Mouse (Mus musculus) c-Kit-negative CD71-positive TER-119-positive erythroid progenitor cells, embryonic 14.5 days (primary cell): ENCODE results near the gene Adprh.
"Not testable (repeated sequence)": the region's sequence is repeated elsewhere in the genome, so short reads cannot be mapped to it uniquely, and the experiment has no call there.

ENCODE experiments used
- DNase-seq: peaks from one replicate; pipeline ENCODE4 v3.0.0-alpha.2; 2013; ENCODE audit warnings: low read depth, low spot score

Gene Adprh

GRCm38 (mm10) chr16:38467091-38467916, 14.8 kb upstream of the Adprh start:
- no peak for DNase-seq

- no peak for DNase-seq
Observed at GRCm38 (mm10) chr16:38466089-38466488, 13.6 kb upstream of the Adprh start.

GRCm38 (mm10) chr16:38463305-38463704, 10.8 kb upstream of the Adprh start:
- DNase-seq, result no peak

- DNase-seq, result no peak
Observed at GRCm38 (mm10) chr16:38462161-38462560, 9.7 kb upstream of the Adprh start.

GRCm38 (mm10) chr16:38461749-38462148, 9.2 kb upstream of the Adprh start:
- DNase-seq, result no peak

GRCm38 (mm10) chr16:38459990-38460389, 7.5 kb upstream of the Adprh start:
- DNase-seq, result no peak

- no peak for DNase-seq
Observed at GRCm38 (mm10) chr16:38458600-38459280, 6.2 kb upstream of the Adprh start.

- DNase-seq, result no peak
Observed at GRCm38 (mm10) chr16:38456812-38457567, 4.5 kb upstream of the Adprh start.

- DNase-seq, result no peak
Observed at GRCm38 (mm10) chr16:38455511-38456418, 3.3 kb upstream of the Adprh start, which contains the start of gene Cd80. Gene Cd80, plus strand, starts transcription at chr16:38455561.

- DNase-seq, result no peak
Observed at GRCm38 (mm10) chr16:38454533-38455254, 2.2 kb upstream of the Adprh start.

GRCm38 (mm10) chr16:38453952-38454351, 1.4 kb upstream of the Adprh start:
- DNase-seq, result no peak

GRCm38 (mm10) chr16:38453203-38453553, 675 bp upstream of the Adprh start:
- no peak for DNase-seq

- DNase-seq, result no peak
Observed at GRCm38 (mm10) chr16:38451421-38452205, 890 bp downstream of the Adprh start.

GRCm38 (mm10) chr16:38450707-38451106, 1.8 kb downstream of the Adprh start:
- DNase-seq, result no peak

GRCm38 (mm10) chr16:38448458-38448857, 4.0 kb downstream of the Adprh start:
- DNase-seq, result no peak

GRCm38 (mm10) chr16:38447366-38447765, 5.1 kb downstream of the Adprh start:
- no peak for DNase-seq

GRCm38 (mm10) chr16:38446141-38446540, 6.4 kb downstream of the Adprh start:
- not testable (repeated sequence) for DNase-seq

- no peak for DNase-seq
Observed at GRCm38 (mm10) chr16:38445576-38445975, 6.9 kb downstream of the Adprh start.

- DNase-seq, result no peak
Observed at GRCm38 (mm10) chr16:38445046-38445445, 7.5 kb downstream of the Adprh start.
